Comparison of ENCODE assay signal across 8 mouse cellular contexts in the genomic region with DNA sequence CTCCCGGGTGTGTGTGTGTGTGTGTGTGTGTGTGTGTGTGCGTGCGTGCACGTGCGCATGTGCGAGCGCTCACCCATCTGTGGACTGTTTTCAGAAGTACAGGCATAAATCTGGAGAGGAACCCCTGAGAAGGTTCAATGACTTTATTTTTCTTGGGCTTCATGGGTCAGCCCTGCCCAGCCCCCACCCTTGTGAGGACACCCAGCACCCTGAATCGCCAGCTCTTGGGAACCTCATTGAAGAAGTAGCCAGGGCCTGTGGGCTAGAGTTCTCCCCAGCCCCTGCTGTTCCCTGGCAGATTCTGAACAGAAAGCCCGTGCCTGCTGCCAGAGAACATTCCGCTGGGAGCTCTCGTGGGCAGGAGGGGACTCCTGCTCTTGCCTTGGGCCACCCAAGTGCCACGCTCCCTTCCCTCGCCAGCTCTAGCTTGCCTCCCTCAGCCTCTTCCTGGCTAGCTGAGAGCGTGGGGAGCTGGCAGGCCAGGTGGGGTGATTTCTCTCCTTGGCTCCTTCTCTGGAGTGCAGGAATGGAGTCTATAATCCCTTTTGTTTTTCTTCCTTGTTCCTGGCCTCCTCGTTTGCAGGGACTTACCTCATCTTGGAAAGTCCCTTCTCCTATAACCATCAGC. TPM values are rescaled to one million over a fixed set of nuclear protein-coding genes. Genes with fewer than 3 reads are reported as not detected.
A peak's percentile ranks its signal among the peaks of the same experiment; 100 is the strongest.
DNase-seq lines count a peak whose midpoint lies in the region; ATAC-seq lines count a peak whose summit lies in the region.

No protein-coding gene starts in this region.

- no peak for ATAC-seq in heart, embryonic 14.5 days (ENCODE audit: insufficient number of reproducible peaks, insufficient read depth, low FRiP score, low read depth)
- no peak for ATAC-seq in midbrain, embryonic 16.5 days
- no peak for ATAC-seq in monocyte, adult 5-6 weeks (replicated peaks; ENCODE audit: insufficient number of reproducible peaks, low FRiP score, low TSS enrichment, poor library complexity, severe bottlenecking)

- H3K36me3 ChIP-seq in heart, embryonic 14.5 days (ENCODE audit: control insufficient read depth, insufficient read depth, low read length), result peaks cover 15% of the 10 kb centered on the region
- peaks cover 5% of the 10 kb centered on the region; the same call in 1 of the 2 replicates for H3K36me3 ChIP-seq in midbrain, embryonic 16.5 days (ENCODE audit: control insufficient read depth, insufficient read depth, low read length)

- WGBS in heart, embryonic 14.5 days, result 72% methylated on average over 15 of the region's 15 CpGs
- 68% methylated on average over 15 of the region's 15 CpGs for WGBS in midbrain, embryonic 16.5 days

- DNase-seq in lung, adult 18-20 months, result peak; percentile 44 to 58
- no peak for DNase-seq in lung, postnatal 25 days (ENCODE audit: low spot score)
- DNase-seq in cerebellum, adult 9-10 months, result peak; percentile 44
- peak; percentile 69 for DNase-seq in kidney, postnatal 14 days
- DNase-seq in thymus, postnatal 4 days, result no peak

- H3K4me2 ChIP-seq in heart, embryonic 14.5 days (ENCODE audit: low read length), result no peak overlapping the region; the same call in 1 of the 2 replicates
- no peak overlapping the region for H3K4me2 ChIP-seq in midbrain, embryonic 16.5 days (ENCODE audit: low read length)

- H3K4me1 ChIP-seq in heart, embryonic 14.5 days (ENCODE audit: control insufficient read depth in 2 of 2, insufficient read depth in 2 of 2, low read length in 2 of 2), result peaks cover 74 to 94% of the 10 kb centered on the region in 2 experiments
- H3K4me1 ChIP-seq in midbrain, embryonic 16.5 days (ENCODE audit: control insufficient read depth, insufficient read depth, low read length), result peaks cover 20% of the 10 kb centered on the region

- H3K9me3 ChIP-seq in heart, embryonic 14.5 days (ENCODE audit: control insufficient read depth, low read length), result no peaks in the 10 kb centered on the region
- no peaks in the 10 kb centered on the region for H3K9me3 ChIP-seq in midbrain, embryonic 16.5 days (replicated peaks; ENCODE audit: control insufficient read depth, low read length, poor library complexity, severe bottlenecking)

- H3K4me3 ChIP-seq in heart, embryonic 14.5 days (ENCODE audit: control insufficient read depth in 1 of 2, insufficient read depth in 1 of 2, low read depth in 1 of 2, low read length in 2 of 2), result no peak overlapping the region
- no peak overlapping the region for H3K4me3 ChIP-seq in midbrain, embryonic 16.5 days (ENCODE audit: low read depth, low read length)

- H3K9ac ChIP-seq in heart, embryonic 14.5 days (ENCODE audit: low read length), result peak overlapping the region; percentile 47
- H3K9ac ChIP-seq in midbrain, embryonic 16.5 days (ENCODE audit: low read depth, low read length), result peak overlapping the region; percentile 39

- no peaks in the 10 kb centered on the region for H3K27me3 ChIP-seq in heart, embryonic 14.5 days (ENCODE audit: control insufficient read depth, insufficient read depth, low read length)
- no peaks in the 10 kb centered on the region for H3K27me3 ChIP-seq in midbrain, embryonic 16.5 days (ENCODE audit: control insufficient read depth, insufficient read depth, low read depth, low read length)

- H3K27ac ChIP-seq in heart, embryonic 14.5 days (replicated peaks in 1 of 2; ENCODE audit: control insufficient read depth in 1 of 2, insufficient read depth in 1 of 2, low read depth in 2 of 2, low read length in 2 of 2), result peak overlapping the region; percentile 87 to 93
- H3K27ac ChIP-seq in midbrain, embryonic 16.5 days (ENCODE audit: low read length), result peak overlapping the region; percentile 61

RNA-seq across cellular contexts. Expression of a gene that starts 17.7 kb away (rescaled TPM):
- polyA plus RNA-seq in heart, embryonic 14.5 days (2014; fragmentation: Nextera tagmentation; extraction: Ambion mirVana), result 23.4 TPM in 2 replicates
- polyA plus RNA-seq in midbrain, embryonic 16.5 days (2015; fragmentation: Nextera tagmentation; extraction: Ambion mirVana), result 25.9 and 26.8 TPM in 2 replicates
- 35.4 to 50.0 TPM (median 39.9 TPM) in 3 replicates for total RNA-seq in monocyte, adult 5-6 weeks (2017)

Comparison
In these comparisons a context has a peak if more than half of its experiments do, and no peak if none do; other contexts are left out.
1. DNase-seq: peak in lung, adult 18-20 months (2 of 2), cerebellum, adult 9-10 months (single experiment) and kidney, postnatal 14 days (single experiment); none in lung, postnatal 25 days (single experiment) and thymus, postnatal 4 days (single experiment).